Mouse (Mus musculus): Measurements from ENCODE around the gene Il17rd.

Gene Il17rd

GRCm38 (mm10) chr14:27145171-27146045, 106.7 kb downstream of the Il17rd start:
- no peak for DNase-seq (ENCODE audit: low spot score in 2 of 2)

DNA sequence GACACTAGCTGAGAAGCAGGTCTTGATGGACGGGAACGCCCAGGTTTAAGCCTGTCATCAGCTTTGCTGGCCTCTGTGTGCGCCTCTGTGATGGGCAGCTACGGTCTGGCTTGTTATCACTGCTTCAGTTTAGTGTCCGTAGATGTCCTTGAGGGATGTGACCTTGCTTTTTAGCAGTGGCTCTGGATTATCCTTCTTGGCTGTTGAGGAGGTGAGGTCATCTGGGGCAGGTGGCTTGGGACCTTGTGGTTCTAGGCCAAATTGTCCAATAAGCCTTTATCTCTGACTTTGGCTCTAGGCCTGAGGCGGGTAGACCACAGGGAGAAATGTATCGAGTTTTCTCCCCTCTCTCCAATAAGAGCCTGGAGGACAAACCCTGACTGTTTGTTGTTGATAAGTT, 109.0 kb downstream of the Il17rd start:
- no peak for DNase-seq (ENCODE audit: low spot score in 2 of 2)

- no peak for DNase-seq (ENCODE audit: low spot score in 2 of 2)
Observed at GRCm38 (mm10) chr14:27149401-27149800, 110.7 kb downstream of the Il17rd start.

- DNase-seq (ENCODE audit: low spot score in 2 of 2) = no peak
Observed at GRCm38 (mm10) chr14:27150011-27150640, 111.4 kb downstream of the Il17rd start.

DNA sequence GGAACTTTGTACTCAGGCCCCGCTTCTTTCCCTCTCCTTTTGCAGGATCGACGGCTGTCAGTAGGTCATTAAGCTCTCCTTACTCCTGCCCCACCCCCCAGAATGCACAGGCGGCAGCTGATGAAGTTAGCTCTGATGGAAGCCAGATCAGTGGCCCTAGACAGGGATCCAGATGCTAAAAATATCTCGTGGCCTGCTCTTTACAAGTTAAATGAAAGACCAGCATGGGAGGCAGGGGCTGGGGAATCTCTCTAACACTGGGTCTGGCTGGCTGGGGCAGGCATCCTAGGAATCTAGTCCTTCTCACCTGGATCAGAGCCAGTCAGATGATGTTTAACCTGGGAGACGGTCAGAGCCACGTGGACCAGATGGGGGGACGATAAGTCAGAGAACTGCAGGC, 112.7 kb downstream of the Il17rd start:
- no peak for DNase-seq (ENCODE audit: low spot score in 2 of 2)

DNA sequence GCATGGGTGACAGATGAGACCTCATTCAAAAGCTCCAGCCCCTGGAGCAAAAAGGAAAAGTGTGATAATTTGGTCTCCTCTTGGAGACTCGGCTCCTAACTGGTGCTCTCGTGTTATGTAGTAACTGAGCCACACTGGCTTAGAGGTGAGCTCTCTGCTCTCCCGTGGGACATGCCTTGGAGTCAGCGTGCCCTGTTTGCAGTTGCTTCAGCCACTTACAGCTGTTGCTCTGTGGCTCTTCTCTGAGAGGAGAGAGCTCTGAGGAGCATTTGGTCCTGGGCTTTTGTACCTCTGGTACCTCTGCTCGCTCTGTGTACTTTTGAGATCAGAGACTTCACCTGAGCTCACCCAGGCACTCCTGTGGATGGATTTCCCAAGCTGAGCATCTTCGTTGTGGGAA, 116.3 kb downstream of the Il17rd start:
- no peak for DNase-seq (ENCODE audit: low spot score in 2 of 2)

DNA sequence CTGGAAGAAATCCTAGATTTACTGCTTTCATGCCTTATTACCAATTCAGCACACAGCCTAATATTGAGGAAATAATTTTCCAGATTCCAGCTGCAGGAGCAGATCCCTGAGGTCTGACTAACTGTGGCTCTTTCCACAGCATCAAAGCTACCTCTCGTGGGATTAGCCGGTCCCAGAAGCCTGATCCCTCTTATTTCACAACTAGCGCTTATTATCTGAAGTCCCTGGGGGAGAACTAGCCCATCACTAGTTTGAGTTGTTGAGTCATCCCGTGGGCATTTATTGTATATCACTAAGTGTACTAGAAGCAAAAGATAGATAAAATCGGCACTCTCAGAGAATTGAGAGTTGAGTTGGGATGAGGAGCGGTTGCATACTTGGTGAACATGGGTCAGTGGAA, 117.3 kb downstream of the Il17rd start:
- no peak for DNase-seq (ENCODE audit: low spot score in 2 of 2)

Measured in cerebellum, postnatal 4 days (tissue).